Mouse (Mus musculus) liver, postnatal 0 days (tissue): Measurements from ENCODE around the gene Foxl1. TPM values are rescaled to one million over a fixed set of nuclear protein-coding genes. Genes with fewer than 3 reads are reported as not detected.

ENCODE experiments used
- ATAC-seq: fragments of 200-750 bp; cut with Nextera tagmentation; 2 replicates; pipeline ENCODE4 v1.8.0; 2017; ENCODE audit warnings: mild to moderate bottlenecking, moderate library complexity
- DNase-seq: peaks from one replicate; pipeline ENCODE4 v3.0.0-alpha.2; 2016
- H3K27ac ChIP-seq: fragments of 300-500 bp; sonication (generic); 2 replicates; pipeline ENCODE4 v1.5.1; 2014; ENCODE audit warnings: antibody characterized with exemption, moderate library complexity, mild to moderate bottlenecking, low read depth
- H3K27me3 ChIP-seq: fragments of 300-500 bp; sonication (generic); 2 replicates; pipeline ENCODE4 v1.6.1; 2014; ENCODE audit warnings: low read length, control low read depth, mixed read lengths; ENCODE audit not compliant: insufficient read depth
- H3K36me3 ChIP-seq: fragments of 300-500 bp; sonication (generic); replicated peaks from 2 replicates; pipeline ENCODE4 v1.6.1; 2014; ENCODE audit warnings: mild to moderate bottlenecking, control low read depth, low read length, moderate library complexity, mixed read lengths; ENCODE audit not compliant: insufficient read depth
- H3K4me1 ChIP-seq: fragments of 300-500 bp; sonication (generic); 2 replicates; pipeline ENCODE4 v1.6.1; 2014; ENCODE audit warnings: antibody characterized with exemption, mild to moderate bottlenecking, control low read depth; ENCODE audit not compliant: insufficient read depth
- H3K4me2 ChIP-seq: fragments of 300-500 bp; sonication (generic); 2 replicates; pipeline ENCODE4 v1.6.1; 2014; ENCODE audit warnings: low read depth, mild to moderate bottlenecking, low read length, moderate library complexity, mixed read lengths
- H3K4me3 ChIP-seq: fragments of 300-500 bp; sonication (generic); 2 replicates; pipeline ENCODE4 v1.5.1; 2014; ENCODE audit warnings: low read depth, low read length
- H3K9ac ChIP-seq: fragments of 300-500 bp; sonication (generic); replicated peaks from 2 replicates; pipeline ENCODE4 v1.6.1; 2014; ENCODE audit warnings: mild to moderate bottlenecking, moderate library complexity
- H3K9me3 ChIP-seq: fragments of 300-500 bp; sonication (generic); 2 replicates; pipeline ENCODE4 v1.6.1; 2016; ENCODE audit warnings: mild to moderate bottlenecking, control low read depth, low read length, mixed read lengths
- CTCF ChIP-seq: sonication (generic); IDR thresholded peaks from 2 replicates; pipeline ENCODE4 v1.5.1; 2016; ENCODE audit warnings: antibody characterized with exemption, low read depth
- EP300 ChIP-seq: IDR thresholded peaks from 2 replicates; pipeline ENCODE4 v1.6.1; 2016; ENCODE audit warnings: antibody characterized with exemption, low read depth, mild to moderate bottlenecking
- WGBS: fragments of 180-500 bp; shearing (Covaris S2); extraction: QIAGEN DNeasy Blood & Tissue Kit; methylation state at CpG from one replicate; pipeline ENCODE4 v1.1.7; 2014; ENCODE audit not compliant: insufficient replicate concordance; 5-methylcytosine and 5-hydroxymethylcytosine counted together
- polyA plus RNA-seq: library from polyadenylated mRNA; unstranded; fragments of >200 nt; fragmentation: Nextera tagmentation; extraction: Ambion mirVana; gene quantifications from 2 replicates; pipeline ENCODE4 v1.2.1, GENCODE M21; 2015

Gene Foxl1
- polyA plus RNA-seq, 1 experiment from 2014 or later: not detected

DNA sequence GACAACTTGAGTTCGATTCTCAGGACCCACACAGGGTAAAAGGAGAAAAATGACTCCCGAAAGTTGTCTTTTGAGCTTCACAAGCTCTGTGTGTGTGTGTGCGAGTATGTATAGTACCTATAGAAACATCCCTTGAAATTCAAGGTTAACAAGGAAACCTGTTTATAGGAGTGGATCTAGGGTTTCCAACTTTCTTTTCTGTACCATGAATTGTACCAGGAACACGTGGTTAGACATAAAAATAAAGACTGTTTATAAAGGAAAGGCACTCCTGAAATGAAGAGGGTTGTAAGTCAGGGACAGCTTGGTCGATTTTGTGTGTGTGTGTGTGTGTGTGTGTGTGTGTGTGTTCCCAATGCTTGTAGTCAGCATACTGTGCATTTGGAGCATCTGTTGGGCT lies 19.1 kb upstream of the Foxl1 start:
- Histone ChIP-seq H3K4me2 (peak overlapping the region; percentile 88), H3K4me3 (peak overlapping the region; percentile 84), H3K4me1 (peaks cover 12% of the 10 kb centered on the region; the same call in 1 of the 2 replicates), H3K27me3 (peaks cover 3% of the 10 kb centered on the region), H3K27ac (no peak overlapping the region), H3K9ac (peak overlapping the region; percentile 54), H3K9me3 (no peaks in the 10 kb centered on the region), H3K36me3 (peaks cover 6% of the 10 kb centered on the region; the same call in 1 of the 2 replicates)
- ATAC-seq (no peak), DNase-seq (no peak)
- 16% methylated on average over 5 of the region's 5 CpGs for WGBS
- TF ChIP-seq EP300 (no peak), CTCF (no peak)

DNA sequence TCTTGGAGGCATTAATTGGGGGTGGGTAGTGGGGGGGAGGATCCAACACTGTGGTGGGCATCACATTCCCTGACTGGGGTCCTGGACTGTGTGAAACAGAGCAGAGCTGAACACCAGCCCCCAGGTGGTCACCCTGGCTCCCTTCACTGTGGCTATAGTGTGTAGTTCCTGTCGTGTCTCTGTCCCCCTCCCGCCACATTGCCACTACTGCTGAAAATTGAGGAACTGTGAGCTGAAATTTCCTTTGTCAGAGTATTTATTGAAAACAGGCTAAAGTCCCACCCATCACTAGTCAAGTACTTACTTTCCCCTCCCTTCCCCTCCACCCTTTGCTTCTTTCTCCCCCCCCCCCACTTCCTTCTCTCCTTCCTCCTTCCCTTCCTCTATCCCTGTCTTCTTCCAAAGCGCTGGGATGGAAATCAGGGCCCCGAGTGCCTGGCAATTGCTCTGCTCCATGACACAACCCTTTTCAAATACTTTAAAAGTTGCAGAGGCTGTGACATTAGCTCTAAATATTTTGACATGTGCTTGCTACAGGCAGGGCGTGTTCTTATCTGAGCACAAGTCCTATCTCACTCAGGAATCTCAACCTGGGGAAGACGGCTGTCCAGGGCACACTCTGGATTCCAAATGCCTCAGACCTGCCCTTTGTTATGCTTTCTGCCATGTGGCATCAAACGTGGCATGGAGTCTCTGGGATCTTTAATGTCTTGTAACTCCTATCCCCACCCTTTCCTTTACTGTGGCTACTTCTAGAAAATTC lies 16.4 kb upstream of the Foxl1 start:
- 29% methylated on average over 7 of the region's 7 CpGs for WGBS
- no peaks in the 10 kb centered on the region for H3K9me3 ChIP-seq
- H3K4me1 ChIP-seq: peaks cover 14% of the 10 kb centered on the region
- ATAC-seq: no peak
- H3K27ac ChIP-seq: no peak overlapping the region
- no peak overlapping the region for H3K4me2 ChIP-seq
- peaks cover 29% of the 10 kb centered on the region for H3K27me3 ChIP-seq
- no peak overlapping the region for H3K4me3 ChIP-seq
- no peak for TF ChIP-seq CTCF
- no peak for TF ChIP-seq EP300
- no peak overlapping the region for H3K9ac ChIP-seq
- no peaks in the 10 kb centered on the region for H3K36me3 ChIP-seq
- DNase-seq: no peak

DNA sequence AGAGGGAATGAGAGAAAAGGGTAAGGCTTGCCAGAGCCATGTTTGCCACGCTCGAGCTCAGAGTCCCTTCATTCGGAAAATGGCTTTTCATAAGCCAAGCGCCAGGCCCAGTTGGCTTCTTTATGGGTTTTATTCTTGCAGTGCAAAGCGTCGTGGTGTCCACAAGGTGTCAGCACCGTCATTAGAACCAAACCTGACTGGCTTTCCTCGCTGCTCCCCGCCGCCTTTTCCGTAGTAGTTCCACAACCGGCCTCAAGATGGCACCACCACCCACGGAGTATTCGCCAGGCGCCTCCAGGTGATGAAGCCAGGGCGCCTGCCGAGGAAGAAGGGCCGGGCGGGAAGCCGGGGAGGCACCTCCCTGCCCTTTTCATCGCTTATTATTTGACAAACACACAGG lies 14.5 kb upstream of the Foxl1 start:
- Histone ChIP-seq H3K9ac (no peak overlapping the region), H3K36me3 (no peaks in the 10 kb centered on the region), H3K9me3 (no peaks in the 10 kb centered on the region), H3K4me2 (no peak overlapping the region), H3K4me3 (no peak overlapping the region), H3K4me1 (peaks cover 6% of the 10 kb centered on the region; the same call in 1 of the 2 replicates), H3K27ac (no peak overlapping the region), H3K27me3 (peaks cover 48% of the 10 kb centered on the region)
- TF ChIP-seq EP300 (no peak), CTCF (peak; percentile 98)
- ATAC-seq (peak; percentile 71), DNase-seq (peak; percentile 93)
- WGBS: under 1% methylated on average over 21 of the region's 21 CpGs

DNA sequence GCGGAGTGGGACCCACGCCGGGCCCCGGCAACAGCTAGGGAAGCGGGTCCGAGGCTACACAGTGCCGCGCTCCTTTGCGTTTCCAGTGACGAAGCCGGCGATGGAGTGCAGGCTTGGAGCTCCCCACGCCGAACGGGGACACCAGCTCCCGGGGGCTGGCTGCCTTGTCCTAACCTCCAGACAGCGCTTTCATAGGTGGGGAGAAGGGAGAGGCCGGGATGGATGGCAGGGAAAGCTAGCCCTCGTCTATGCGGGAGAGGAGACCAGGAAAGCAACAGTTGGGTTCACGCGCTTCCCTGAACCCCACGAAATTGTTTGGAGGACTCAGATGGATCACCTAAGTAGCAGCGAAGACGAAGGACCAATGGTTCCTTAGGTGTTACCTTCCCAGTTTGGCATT lies 12.6 kb upstream of the Foxl1 start:
- WGBS: 1% methylated on average over 25 of the region's 25 CpGs
- Histone ChIP-seq H3K9ac (no peak overlapping the region), H3K27me3 (peaks cover 67% of the 10 kb centered on the region), H3K36me3 (no peaks in the 10 kb centered on the region), H3K4me1 (peaks cover 6% of the 10 kb centered on the region; the same call in 1 of the 2 replicates), H3K9me3 (no peaks in the 10 kb centered on the region), H3K4me3 (no peak overlapping the region), H3K4me2 (no peak overlapping the region), H3K27ac (no peak overlapping the region)
- ATAC-seq (no peak), DNase-seq (no peak)
- TF ChIP-seq CTCF (no peak), EP300 (no peak)

DNA sequence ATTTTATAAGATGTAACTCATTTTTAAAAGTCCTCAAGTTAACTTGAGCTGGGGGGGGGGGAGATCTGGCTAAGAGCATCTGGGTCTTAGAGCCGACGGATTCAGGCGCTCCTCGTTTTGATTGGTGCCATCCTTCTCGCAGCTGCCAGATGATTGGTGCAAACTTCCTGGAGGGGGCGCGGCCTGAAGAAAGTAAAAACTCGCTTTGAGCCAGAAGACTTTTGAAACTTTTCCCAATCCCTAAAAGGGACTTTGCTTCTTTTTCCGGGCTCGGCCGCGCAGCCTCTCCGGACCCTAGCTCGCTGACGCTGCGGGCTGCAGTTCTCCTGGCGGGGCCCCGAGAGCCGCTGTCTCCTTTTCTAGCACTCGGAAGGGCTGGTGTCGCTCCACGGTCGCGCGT lies 11.8 kb upstream of the Foxl1 start, which contains the start of gene Foxc2:
Gene Foxc2, plus strand, starts transcription at position 224 of the 400 bp plus-strand sequence.
- ATAC-seq: peak; percentile 68
- H3K4me3 ChIP-seq: peak within 1 kb of the TSS; percentile 50
- H3K27me3 ChIP-seq: peaks cover 75% of the 10 kb centered on the region
- WGBS: under 1% methylated on average over 25 of the region's 25 CpGs
- H3K9ac ChIP-seq: no peak within 1 kb of the TSS
- H3K9me3 ChIP-seq: no peaks in the 10 kb centered on the region
- H3K4me2 ChIP-seq: peak within 1 kb of the TSS; percentile 76
- TF ChIP-seq CTCF (no peak), EP300 (no peak)
- H3K36me3 ChIP-seq: no peaks in the 10 kb centered on the region
- peaks cover 6% of the 10 kb centered on the region; the same call in 1 of the 2 replicates for H3K4me1 ChIP-seq
- DNase-seq: peak; percentile 68
- no peak within 1 kb of the TSS for H3K27ac ChIP-seq

DNA sequence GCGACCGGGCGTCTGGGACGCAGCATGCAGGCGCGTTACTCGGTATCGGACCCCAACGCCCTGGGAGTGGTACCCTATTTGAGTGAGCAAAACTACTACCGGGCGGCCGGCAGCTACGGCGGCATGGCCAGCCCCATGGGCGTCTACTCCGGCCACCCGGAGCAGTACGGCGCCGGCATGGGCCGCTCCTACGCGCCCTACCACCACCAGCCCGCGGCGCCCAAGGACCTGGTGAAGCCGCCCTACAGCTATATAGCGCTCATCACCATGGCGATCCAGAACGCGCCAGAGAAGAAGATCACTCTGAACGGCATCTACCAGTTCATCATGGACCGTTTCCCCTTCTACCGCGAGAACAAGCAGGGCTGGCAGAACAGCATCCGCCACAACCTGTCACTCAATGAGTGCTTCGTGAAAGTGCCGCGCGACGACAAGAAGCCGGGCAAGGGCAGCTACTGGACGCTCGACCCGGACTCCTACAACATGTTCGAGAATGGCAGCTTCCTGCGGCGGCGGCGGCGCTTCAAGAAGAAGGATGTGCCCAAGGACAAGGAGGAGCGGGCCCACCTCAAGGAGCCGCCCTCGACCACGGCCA lies 11.1 kb upstream of the Foxl1 start:
- peak overlapping the region; percentile 76 for H3K4me2 ChIP-seq
- TF ChIP-seq EP300 (no peak), CTCF (no peak)
- no peaks in the 10 kb centered on the region for H3K9me3 ChIP-seq
- H3K27ac ChIP-seq: no peak overlapping the region
- peaks cover 6% of the 10 kb centered on the region; the same call in 1 of the 2 replicates for H3K4me1 ChIP-seq
- WGBS: 1% methylated on average over 53 of the region's 55 CpGs
- peak overlapping the region; percentile 50 for H3K4me3 ChIP-seq
- H3K27me3 ChIP-seq: peaks cover 82% of the 10 kb centered on the region
- ATAC-seq (0 out of 2 replicates have a peak, but pooled peaks have one; percentile 17), DNase-seq (no peak)
- H3K36me3 ChIP-seq: no peaks in the 10 kb centered on the region
- no peak overlapping the region for H3K9ac ChIP-seq
